Mouse (Mus musculus) lung, adult 2 months (tissue): Measurements from ENCODE around the gene Mff. TPM values are rescaled to one million over a fixed set of nuclear protein-coding genes. Genes with fewer than 3 reads are reported as not detected.

Experiments
- DNase-seq: peaks from one replicate; pipeline ENCODE4 v3.0.0; 2022
- H3K4me1 ChIP-seq: fragments of 200-500 bp; 2 replicates; pipeline ENCODE4 v1.6.1; 2011; ENCODE audit warnings: low read length; ENCODE audit not compliant: control insufficient read depth, insufficient read depth
- H3K4me3 ChIP-seq: fragments of 200-500 bp; replicated peaks from 2 replicates; pipeline ENCODE3; 2011; ENCODE audit warnings: low read depth, mild to moderate bottlenecking, control low read depth, low read length; ENCODE audit errors: extremely low read depth
- CTCF ChIP-seq: fragments of 200-500 bp; IDR thresholded peaks from 2 replicates; pipeline ENCODE4 v1.5.1; 2011; ENCODE audit warnings: mild to moderate bottlenecking, low read length, control low read depth; ENCODE audit not compliant: insufficient read depth
- POLR2A ChIP-seq: fragments of 200-500 bp; IDR thresholded peaks from 2 replicates; pipeline ENCODE4 v1.6.1; 2011; ENCODE audit warnings: low read depth, mild to moderate bottlenecking, control low read depth, low read length, borderline replicate concordance; ENCODE audit errors: extremely low read depth
- WGBS: fragments of 180-500 bp; shearing (Covaris S2); methylation state at CpG from one replicate; pipeline ENCODE4 v1.1.7; 2018; 5-methylcytosine and 5-hydroxymethylcytosine counted together
- polyA plus RNA-seq: library from polyadenylated mRNA; depleted of rRNA; stranded (reverse); fragments of >200 nt; gene quantifications from 2 replicates; pipeline ENCODE4 v1.2.3, GENCODE M21; 2012

Mff gene
- polyA plus RNA-seq, 1 experiment = 44.8 TPM

- no peak for DNase-seq
- TF ChIP-seq CTCF (no peak), POLR2A (no peak)
- WGBS = 65% methylated on average over 1 of the region's 1 CpGs
- Histone ChIP-seq H3K4me1 (no peaks in the 10 kb centered on the region; the same call in 1 of the 2 replicates), H3K4me3 (no peak overlapping the region)
These were observed 13.4 kb downstream of the Mff start for GRCm38 (mm10) chr1:82738066-82738465.

- no peaks in the 10 kb centered on the region; the same call in 1 of the 2 replicates for H3K4me1 ChIP-seq
- no peak overlapping the region for H3K4me3 ChIP-seq
- DNase-seq = no peak
- 83% methylated on average over 7 of the region's 7 CpGs for WGBS
- no peak for TF ChIP-seq CTCF
- no peak for TF ChIP-seq POLR2A
These were observed 16.8 kb downstream of the Mff start for GRCm38 (mm10) chr1:82741539-82741938.

GRCm38 (mm10) chr1:82743962-82744361 is 19.3 kb downstream of the Mff start:
- 85% methylated on average over 3 of the region's 3 CpGs for WGBS
- Histone ChIP-seq H3K4me1 (no peaks in the 10 kb centered on the region), H3K4me3 (no peak overlapping the region)
- TF ChIP-seq CTCF = no peak
- TF ChIP-seq POLR2A = no peak
- DNase-seq = no peak

- H3K4me1 ChIP-seq = no peaks in the 10 kb centered on the region
- TF ChIP-seq CTCF (no peak), POLR2A (no peak)
- no peak for DNase-seq
- H3K4me3 ChIP-seq = no peak overlapping the region
- 82% methylated on average over 4 of the region's 4 CpGs for WGBS
These were observed 21.7 kb downstream of the Mff start for GRCm38 (mm10) chr1:82746408-82746807.

DNA sequence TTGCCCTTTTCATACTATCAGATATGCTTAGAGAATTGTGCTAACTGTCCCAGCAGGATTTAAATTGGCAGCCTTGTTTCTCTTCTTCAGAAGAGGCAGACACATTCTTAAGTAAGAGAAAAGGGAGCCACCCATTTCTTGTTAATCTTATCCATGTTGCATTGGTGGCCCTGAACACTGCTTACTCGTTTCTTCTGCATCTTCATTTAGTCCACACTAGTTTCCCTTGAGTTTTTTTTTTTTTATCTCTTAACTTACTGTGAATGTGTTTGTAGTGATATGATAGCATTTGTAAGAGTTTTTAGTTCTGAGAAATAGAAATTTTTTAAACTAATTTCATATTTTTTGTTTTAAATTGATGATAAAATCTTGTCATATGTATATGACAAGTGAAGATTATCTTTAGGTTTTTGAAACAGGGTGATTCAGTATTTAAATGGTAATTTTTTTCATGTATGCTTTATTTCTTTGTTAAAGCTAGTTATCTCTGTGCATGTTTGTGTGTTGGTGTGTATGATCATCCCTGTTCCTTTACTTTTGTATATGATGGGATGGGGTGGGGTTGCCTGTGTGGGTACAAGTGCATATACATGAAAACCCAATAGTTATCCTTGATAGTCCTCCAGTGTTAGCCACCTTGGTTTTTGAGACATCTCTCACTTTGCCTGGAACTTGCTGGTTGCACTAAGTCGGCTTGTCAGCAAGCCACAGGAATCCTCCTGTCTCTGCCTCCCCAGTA is 23.2 kb downstream of the Mff start:
- Histone ChIP-seq H3K4me3 (no peak overlapping the region), H3K4me1 (no peaks in the 10 kb centered on the region)
- WGBS = 83% methylated on average over 2 of the region's 2 CpGs
- no peak for DNase-seq
- TF ChIP-seq CTCF (no peak), POLR2A (no peak)

DNA sequence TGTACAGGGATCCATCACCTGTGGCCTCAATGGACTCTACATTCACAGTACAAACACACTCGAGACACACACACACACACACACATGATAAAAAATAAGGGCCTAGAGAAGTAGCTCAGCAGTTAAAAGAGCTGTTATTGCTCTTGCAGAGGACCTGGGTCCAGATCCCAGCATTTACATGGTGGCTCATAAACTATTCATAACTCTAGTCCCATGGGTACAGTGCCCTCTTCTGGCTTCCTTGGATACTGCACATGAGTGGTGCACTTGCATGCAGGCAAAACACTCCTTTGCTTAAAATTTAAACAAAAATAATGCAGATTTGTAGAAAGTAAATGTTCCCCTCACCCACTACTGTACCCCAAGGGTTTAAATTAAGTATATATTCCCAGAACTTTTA is 34.8 kb downstream of the Mff start:
- H3K4me1 ChIP-seq = no peaks in the 10 kb centered on the region
- no peak overlapping the region for H3K4me3 ChIP-seq
- TF ChIP-seq CTCF (0 out of 2 replicates have a peak, but pooled peaks have one; percentile 8), POLR2A (no peak)
- no peak for DNase-seq
- WGBS = 93% methylated on average over 1 of the region's 1 CpGs

DNA sequence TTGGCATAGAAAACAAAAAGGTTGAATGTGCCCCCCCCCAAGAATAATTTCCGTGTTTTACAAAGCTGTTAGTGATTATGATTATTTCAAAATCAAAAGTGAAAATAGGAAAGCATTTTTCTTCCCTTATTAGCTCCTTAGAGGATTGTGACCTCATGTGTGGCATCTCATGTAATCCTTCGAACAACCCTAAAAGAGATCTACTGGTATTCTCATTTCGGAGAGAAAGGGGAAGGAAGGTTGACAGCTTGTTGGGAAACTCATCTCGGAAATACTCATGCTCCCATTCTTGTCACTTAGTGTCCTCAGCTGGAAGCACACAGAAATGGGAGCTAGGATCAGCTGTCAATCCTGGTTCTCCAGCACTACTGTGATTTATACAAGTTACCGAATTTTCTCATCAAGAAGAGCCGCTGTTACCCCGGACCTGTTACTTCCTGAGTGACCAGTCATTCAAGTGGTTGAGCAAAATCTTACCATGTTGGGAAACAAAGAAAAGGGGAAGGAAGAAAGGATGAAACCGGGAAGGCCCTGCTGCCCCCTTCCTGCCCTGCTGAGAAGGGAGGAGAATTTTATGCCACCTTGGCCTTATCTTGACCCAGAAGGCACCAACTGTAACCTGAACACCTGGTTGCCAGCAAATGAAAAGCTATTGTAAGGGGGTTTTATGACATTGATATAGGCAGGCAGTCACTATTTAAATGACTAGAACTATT is 36.9 kb downstream of the Mff start:
- WGBS = 84% methylated on average over 8 of the region's 8 CpGs
- no peak for DNase-seq
- no peaks in the 10 kb centered on the region for H3K4me1 ChIP-seq
- TF ChIP-seq POLR2A = no peak
- no peak for TF ChIP-seq CTCF
- H3K4me3 ChIP-seq = no peak overlapping the region

GRCm38 (mm10) chr1:82762274-82762673 is 37.6 kb downstream of the Mff start:
- 74% methylated on average over 1 of the region's 1 CpGs for WGBS
- TF ChIP-seq CTCF (peak; percentile 10; the same call in 1 of the 2 replicates), POLR2A (no peak)

DNA sequence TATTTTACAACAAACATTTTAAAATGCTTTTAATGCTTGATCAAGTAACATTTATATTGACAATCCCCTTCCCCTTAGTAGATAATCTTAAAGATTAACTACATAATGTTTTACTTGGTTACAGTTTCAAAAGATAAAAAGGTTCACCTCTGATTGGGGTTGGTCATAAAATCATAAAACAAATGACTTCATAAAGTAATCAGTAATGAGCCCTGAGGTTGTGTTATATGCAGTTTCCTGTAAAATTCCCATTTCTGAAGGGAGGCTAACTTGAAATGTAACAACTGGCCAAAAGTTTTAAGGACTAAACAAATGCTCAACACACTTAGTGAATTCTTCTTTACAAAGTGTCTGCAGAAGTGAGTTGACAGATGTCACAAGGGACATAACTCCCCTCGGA is 41.5 kb downstream of the Mff start:
- no peak for TF ChIP-seq POLR2A
- no peak for TF ChIP-seq CTCF
- WGBS = 35% methylated on average over 1 of the region's 1 CpGs
- no peak for DNase-seq
- Histone ChIP-seq H3K4me3 (no peak overlapping the region), H3K4me1 (no peaks in the 10 kb centered on the region)

More at GRCm38 (mm10) chr1:82762274-82762673, 37.6 kb downstream of the Mff start:
- DNase-seq = no peak
- Histone ChIP-seq H3K4me1 (no peaks in the 10 kb centered on the region), H3K4me3 (no peak overlapping the region)
